Mouse (Mus musculus): Measurements from ENCODE around the gene Cyfip2. TPM values are rescaled to one million over a fixed set of nuclear protein-coding genes. Genes with fewer than 3 reads are reported as not detected.

Cyfip2 gene
- polyA plus RNA-seq, 2 experiments = 1.6 to 2.6 TPM

DNA sequence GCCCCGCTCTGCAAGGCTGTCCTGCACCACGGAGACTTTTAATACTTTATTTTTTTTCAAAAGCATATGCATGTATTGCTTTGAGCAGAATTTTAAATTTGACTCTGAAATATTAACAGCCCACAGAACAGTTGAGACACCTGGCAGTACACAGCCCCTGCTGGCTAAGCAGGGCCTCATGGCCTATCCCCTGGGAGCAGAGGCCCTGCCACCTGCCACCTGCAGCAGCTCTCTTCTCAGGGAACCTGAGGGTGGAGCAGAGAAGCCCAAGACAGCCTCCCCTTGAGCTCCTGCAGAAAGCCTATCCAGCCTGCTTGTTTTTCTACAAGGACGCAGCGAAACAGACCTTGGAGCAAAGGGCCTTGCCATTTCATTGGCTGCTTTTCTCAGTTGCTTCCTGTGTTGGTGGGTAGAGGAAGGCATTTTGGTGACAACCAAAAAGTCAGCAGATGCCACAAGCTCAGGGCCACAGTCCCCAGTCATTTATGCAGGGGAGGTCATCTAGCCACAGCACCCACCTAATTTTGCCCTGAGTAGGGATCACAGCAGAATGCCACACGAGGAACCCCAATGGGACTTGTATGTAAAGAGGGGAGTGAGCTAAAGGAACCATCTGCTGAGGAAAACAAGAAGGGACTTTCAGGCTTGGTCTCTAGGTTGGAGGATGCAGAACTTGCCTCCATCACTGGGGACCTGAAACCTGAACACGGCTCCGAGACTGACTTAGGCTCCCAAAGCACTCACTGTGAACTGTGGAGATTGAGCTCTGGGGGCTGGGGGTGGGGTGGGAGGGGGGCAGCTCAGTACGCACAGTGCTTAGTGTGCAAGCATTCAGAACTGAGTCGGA, 7.6 kb downstream of the Cyfip2 start:
- Histone ChIP-seq H3K9ac (replicated peaks) (no peak overlapping the region), H3K4me3 (ENCODE audit: insufficient read depth in 1 of 2, low read depth in 2 of 2, low read length in 2 of 2) (no peak overlapping the region), H3K27ac (no peak overlapping the region), H3K4me2 (ENCODE audit: low read depth) (no peak overlapping the region), H3K4me1 (replicated peaks; ENCODE audit: control insufficient read depth in 2 of 2, insufficient read depth in 2 of 2, low read length in 1 of 2) (no peaks in the 10 kb centered on the region; a peak in 1 of 4 replicates), H3K9me3 (ENCODE audit: control insufficient read depth, low read length) (no peaks in the 10 kb centered on the region), H3K27me3 (ENCODE audit: control insufficient read depth, insufficient read depth, low read length) (no peaks in the 10 kb centered on the region), H3K36me3 (replicated peaks; ENCODE audit: control insufficient read depth, insufficient read depth, low read depth) (no peaks in the 10 kb centered on the region)
- no peak for DNase-seq (ENCODE audit: low read depth in 3 of 3, low spot score in 3 of 3)
- TF ChIP-seq CTCF (IDR thresholded peaks at IDR 0.05; ENCODE audit: low read depth) = no peak
- no peak for TF ChIP-seq EP300 (IDR thresholded peaks at IDR 0.05; ENCODE audit: low read depth)
- ATAC-seq (ENCODE audit: insufficient read depth) = no peak
- WGBS (ENCODE audit: insufficient replicate concordance) = 74% methylated on average over 9 of the region's 9 CpGs

DNA sequence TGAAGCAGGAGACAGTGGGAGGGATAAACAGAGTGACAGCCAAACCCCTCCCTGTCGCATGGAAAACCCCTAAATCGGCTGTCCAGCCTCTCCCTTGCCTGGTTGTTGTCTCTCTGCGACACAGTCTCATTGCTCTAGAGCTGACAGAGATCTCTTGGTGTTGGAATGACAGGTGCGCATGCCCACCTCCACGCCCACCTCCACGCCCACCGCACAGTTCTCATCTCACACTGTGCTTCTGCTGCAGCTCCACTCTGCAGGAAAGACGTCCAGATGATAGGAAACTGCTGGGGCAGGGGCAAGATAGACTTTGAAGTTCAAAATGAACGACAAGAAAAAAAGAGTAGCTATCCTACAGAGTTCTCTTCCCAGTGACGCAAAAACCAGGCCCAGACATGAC, 8.6 kb downstream of the Cyfip2 start:
- no peaks in the 10 kb centered on the region; a peak in 1 of 4 replicates for H3K4me1 ChIP-seq (replicated peaks; ENCODE audit: control insufficient read depth in 2 of 2, insufficient read depth in 2 of 2, low read length in 1 of 2)
- no peaks in the 10 kb centered on the region for H3K27me3 ChIP-seq (ENCODE audit: control insufficient read depth, insufficient read depth, low read length)
- no peak overlapping the region for H3K9ac ChIP-seq (replicated peaks)
- H3K9me3 ChIP-seq (ENCODE audit: control insufficient read depth, low read length) = no peaks in the 10 kb centered on the region
- no peak for DNase-seq (ENCODE audit: low read depth in 3 of 3, low spot score in 3 of 3)
- H3K4me2 ChIP-seq (ENCODE audit: low read depth) = no peak overlapping the region
- no peak for TF ChIP-seq CTCF (IDR thresholded peaks at IDR 0.05; ENCODE audit: low read depth)
- TF ChIP-seq EP300 (IDR thresholded peaks at IDR 0.05; ENCODE audit: low read depth) = no peak
- H3K4me3 ChIP-seq (ENCODE audit: insufficient read depth in 1 of 2, low read depth in 2 of 2, low read length in 2 of 2) = no peak overlapping the region
- no peak for ATAC-seq (ENCODE audit: insufficient read depth)
- 61% methylated on average over 10 of the region's 10 CpGs for WGBS (ENCODE audit: insufficient replicate concordance)
- no peak overlapping the region for H3K27ac ChIP-seq
- no peaks in the 10 kb centered on the region for H3K36me3 ChIP-seq (replicated peaks; ENCODE audit: control insufficient read depth, insufficient read depth, low read depth)

DNA sequence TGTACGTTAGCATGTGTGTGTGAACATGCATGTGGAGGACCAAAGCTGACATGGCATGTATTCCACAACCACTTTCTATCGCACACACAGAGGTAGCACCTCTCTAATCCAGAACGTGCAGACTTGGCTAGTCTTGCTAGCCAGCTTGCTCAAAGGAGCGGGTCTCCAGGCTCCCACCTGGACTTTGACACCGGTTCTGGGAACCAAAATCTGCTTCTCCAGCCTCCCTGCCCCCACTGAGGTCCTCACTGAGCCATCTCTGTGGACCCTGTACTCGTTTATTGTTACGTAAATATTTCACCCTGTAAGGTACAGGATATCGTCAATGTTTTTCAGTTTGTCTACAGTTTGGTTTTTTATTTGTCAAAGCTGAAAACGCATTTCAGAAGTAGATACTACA, 10.2 kb downstream of the Cyfip2 start:
- WGBS (ENCODE audit: insufficient replicate concordance) = 63% methylated on average over 9 of the region's 9 CpGs
- Histone ChIP-seq H3K9me3 (ENCODE audit: control insufficient read depth, low read length) (no peaks in the 10 kb centered on the region), H3K4me2 (ENCODE audit: low read depth) (no peak overlapping the region), H3K36me3 (replicated peaks; ENCODE audit: control insufficient read depth, insufficient read depth, low read depth) (no peaks in the 10 kb centered on the region), H3K27ac (no peak overlapping the region), H3K4me1 (replicated peaks; ENCODE audit: control insufficient read depth in 2 of 2, insufficient read depth in 2 of 2, low read length in 1 of 2) (no peaks in the 10 kb centered on the region), H3K9ac (replicated peaks) (no peak overlapping the region), H3K27me3 (ENCODE audit: control insufficient read depth, insufficient read depth, low read length) (no peaks in the 10 kb centered on the region), H3K4me3 (ENCODE audit: insufficient read depth in 1 of 2, low read depth in 2 of 2, low read length in 2 of 2) (no peak overlapping the region)
- ATAC-seq (ENCODE audit: insufficient read depth) (no peak), DNase-seq (ENCODE audit: low read depth in 3 of 3, low spot score in 3 of 3) (no peak)
- TF ChIP-seq CTCF (IDR thresholded peaks at IDR 0.05; ENCODE audit: low read depth) = no peak
- no peak for TF ChIP-seq EP300 (IDR thresholded peaks at IDR 0.05; ENCODE audit: low read depth)

DNA sequence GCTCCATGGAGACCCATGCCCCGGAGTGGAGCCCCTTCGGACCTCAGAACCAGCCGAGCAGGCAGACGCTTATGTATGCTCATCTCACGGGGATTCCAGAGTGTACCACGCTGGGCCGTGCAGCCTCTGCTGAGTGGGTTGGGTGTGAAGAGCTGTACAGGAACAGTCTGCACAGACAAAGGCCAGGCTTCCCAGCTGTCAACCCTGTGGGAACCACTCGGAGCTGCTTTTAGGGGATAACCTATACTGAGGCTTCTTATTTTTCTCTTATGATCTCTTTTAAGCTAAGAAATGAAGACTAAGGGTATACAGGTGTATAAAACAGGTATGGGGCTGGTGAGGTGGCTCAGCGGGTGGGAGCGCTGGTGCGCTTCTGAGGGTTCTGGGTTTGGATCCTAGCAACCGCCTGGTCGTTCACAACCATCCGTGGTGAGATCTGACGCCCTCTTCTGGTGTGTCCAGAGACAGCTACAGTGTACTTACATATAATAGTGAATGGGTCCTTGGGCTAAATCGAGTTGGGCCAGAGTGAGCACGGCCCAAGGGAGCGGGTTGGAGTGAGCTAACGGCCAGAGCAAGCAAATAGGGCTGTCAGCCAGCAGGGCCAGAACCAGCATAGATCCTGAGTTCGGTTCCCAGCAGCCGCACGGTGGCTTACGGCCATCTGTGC, 10.9 kb downstream of the Cyfip2 start:
- Histone ChIP-seq H3K36me3 (replicated peaks; ENCODE audit: control insufficient read depth, insufficient read depth, low read depth) (no peaks in the 10 kb centered on the region), H3K9me3 (ENCODE audit: control insufficient read depth, low read length) (no peaks in the 10 kb centered on the region), H3K4me1 (replicated peaks; ENCODE audit: control insufficient read depth in 2 of 2, insufficient read depth in 2 of 2, low read length in 1 of 2) (no peaks in the 10 kb centered on the region), H3K4me2 (ENCODE audit: low read depth) (no peak overlapping the region), H3K9ac (replicated peaks) (no peak overlapping the region), H3K27me3 (ENCODE audit: control insufficient read depth, insufficient read depth, low read length) (no peaks in the 10 kb centered on the region), H3K4me3 (ENCODE audit: insufficient read depth in 1 of 2, low read depth in 2 of 2, low read length in 2 of 2) (no peak overlapping the region), H3K27ac (no peak overlapping the region)
- TF ChIP-seq EP300 (IDR thresholded peaks at IDR 0.05; ENCODE audit: low read depth) (no peak), CTCF (IDR thresholded peaks at IDR 0.05; ENCODE audit: low read depth) (no peak)
- WGBS (ENCODE audit: insufficient replicate concordance) = 75% methylated on average over 23 of the region's 23 CpGs
- no peak for DNase-seq (ENCODE audit: low read depth in 3 of 3, low spot score in 3 of 3)
- ATAC-seq (ENCODE audit: insufficient read depth) = no peak

DNA sequence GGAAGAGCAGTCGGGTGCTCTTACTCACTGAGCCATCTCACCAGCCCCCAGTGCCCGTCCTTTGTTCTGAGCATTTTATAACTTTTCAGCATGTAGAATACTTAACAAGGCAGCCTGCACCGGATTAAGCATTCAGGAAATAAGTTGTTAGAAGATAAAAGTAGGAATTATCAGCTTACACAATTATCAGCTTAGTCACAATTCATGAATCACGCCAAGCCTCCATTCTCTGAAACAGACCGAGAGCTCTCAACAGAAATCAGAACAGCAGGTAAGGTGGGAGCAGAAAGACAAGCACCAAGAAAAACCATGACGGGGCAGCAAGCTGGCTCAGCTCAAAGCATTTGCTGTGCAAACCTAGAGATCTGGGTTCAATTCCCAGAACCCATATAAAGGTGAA, 12.8 kb downstream of the Cyfip2 start:
- Histone ChIP-seq H3K27me3 (ENCODE audit: control insufficient read depth, insufficient read depth, low read length) (no peaks in the 10 kb centered on the region), H3K27ac (no peak overlapping the region), H3K4me2 (ENCODE audit: low read depth) (no peak overlapping the region), H3K36me3 (replicated peaks; ENCODE audit: control insufficient read depth, insufficient read depth, low read depth) (no peaks in the 10 kb centered on the region), H3K9ac (replicated peaks) (no peak overlapping the region), H3K9me3 (ENCODE audit: control insufficient read depth, low read length) (no peaks in the 10 kb centered on the region), H3K4me3 (ENCODE audit: insufficient read depth in 1 of 2, low read depth in 2 of 2, low read length in 2 of 2) (no peak overlapping the region), H3K4me1 (replicated peaks; ENCODE audit: control insufficient read depth in 2 of 2, insufficient read depth in 2 of 2, low read length in 1 of 2) (no peaks in the 10 kb centered on the region)
- no peak for DNase-seq (ENCODE audit: low read depth in 3 of 3, low spot score in 3 of 3)
- WGBS (ENCODE audit: insufficient replicate concordance) = 32% methylated on average over 6 of the region's 6 CpGs
- TF ChIP-seq EP300 (IDR thresholded peaks at IDR 0.05; ENCODE audit: low read depth) (no peak), CTCF (IDR thresholded peaks at IDR 0.05; ENCODE audit: low read depth) (no peak)
- ATAC-seq (ENCODE audit: insufficient read depth) = no peak
